Mouse (Mus musculus) kidney, postnatal 25 days (tissue): ENCODE data around the gene A330070K13Rik.

Experiments
- DNase-seq, 2 experiments: peaks; one replicate each; pipeline ENCODE4 v3.0.0; 2021; ENCODE audit warnings: mixed read lengths in 2 of 2

Gene A330070K13Rik

DNA sequence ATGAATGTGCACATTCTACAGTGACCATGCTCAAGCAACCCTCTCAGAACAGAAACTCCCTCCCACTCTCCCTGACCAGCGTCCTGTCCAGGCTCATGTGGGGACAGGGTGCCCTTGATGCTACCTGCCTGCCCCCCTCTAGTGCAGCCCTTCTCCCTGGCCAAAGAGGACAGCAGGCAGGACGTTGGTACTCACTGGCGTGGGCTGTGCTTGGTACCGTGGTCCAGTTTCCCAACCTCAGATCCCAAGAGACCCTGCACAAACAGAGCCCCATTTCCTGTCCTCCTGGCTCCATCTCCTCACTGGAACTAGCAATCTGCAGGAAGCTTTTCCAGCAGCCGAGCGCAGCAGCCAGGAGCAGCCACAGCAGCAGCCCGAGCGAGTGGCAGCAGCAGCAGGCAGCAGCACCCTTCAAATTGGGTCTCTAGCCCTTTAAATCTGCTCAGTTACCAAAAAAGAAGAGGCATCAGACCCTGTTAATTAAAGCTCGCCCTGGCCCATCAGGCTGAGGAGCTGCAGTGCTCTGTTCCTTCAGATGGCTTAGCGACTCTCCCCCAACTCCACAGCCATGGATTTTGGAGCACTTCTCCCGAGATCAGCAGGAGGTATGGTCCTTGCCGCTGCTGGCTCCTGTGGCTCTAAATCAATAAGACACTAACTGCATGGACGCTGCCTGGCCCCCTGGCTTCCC is at the start of gene A330070K13Rik:
Gene A330070K13Rik (minus strand): TSS at position 410 of the 691 bp plus-strand sequence.
- no peak for DNase-seq

DNA sequence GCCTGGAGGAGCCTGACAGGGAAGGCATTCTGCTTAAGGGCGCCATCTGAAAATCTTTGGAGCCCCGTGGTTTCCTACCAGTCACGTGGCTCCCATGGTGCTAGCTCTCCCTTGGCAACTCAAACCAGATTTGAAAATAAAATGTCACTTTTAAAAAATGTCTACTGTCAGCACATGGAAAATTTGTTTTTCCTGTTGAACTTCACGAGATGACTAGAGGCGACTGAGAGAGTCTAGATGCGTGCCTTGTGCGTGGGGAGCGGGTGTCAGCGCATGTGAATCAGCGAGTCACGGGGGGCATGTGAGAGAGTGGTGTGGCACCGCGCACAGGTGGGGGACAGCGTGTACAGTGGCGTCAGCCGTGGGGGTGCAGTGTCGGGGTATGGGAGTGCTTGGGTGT is 27.1 kb upstream of the A330070K13Rik start:
- DNase-seq = no peak

- no peak for DNase-seq
These were observed 25.3 kb upstream of the A330070K13Rik start for GRCm38 (mm10) chr5:130409706-130410105.

DNA sequence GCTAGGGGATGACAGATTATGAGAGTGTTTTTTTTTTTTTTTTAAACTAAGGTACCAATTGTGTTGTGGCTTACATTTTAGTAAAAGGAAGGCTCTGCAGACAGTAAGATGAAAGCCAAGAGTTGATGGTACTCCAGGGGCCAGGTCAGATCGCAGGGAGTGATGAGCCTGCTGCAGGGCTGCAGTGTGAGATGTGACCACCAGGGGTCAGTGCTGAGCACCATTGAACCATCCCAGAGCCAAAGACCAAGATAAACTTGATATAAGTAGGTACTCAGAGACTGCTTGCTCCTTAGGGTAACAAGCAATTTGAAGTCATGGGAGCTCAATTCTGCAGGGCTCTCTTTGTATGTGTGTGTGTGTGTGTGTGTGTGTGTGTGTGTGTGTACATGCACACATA is 20.8 kb upstream of the A330070K13Rik start:
- peak in 1 of 2 experiments; percentile 59 for DNase-seq

- DNase-seq = no peak
These were observed 15.9 kb upstream of the A330070K13Rik start for GRCm38 (mm10) chr5:130400136-130400917.

GRCm38 (mm10) chr5:130395142-130395541 is 10.7 kb upstream of the A330070K13Rik start:
- DNase-seq = no peak

DNA sequence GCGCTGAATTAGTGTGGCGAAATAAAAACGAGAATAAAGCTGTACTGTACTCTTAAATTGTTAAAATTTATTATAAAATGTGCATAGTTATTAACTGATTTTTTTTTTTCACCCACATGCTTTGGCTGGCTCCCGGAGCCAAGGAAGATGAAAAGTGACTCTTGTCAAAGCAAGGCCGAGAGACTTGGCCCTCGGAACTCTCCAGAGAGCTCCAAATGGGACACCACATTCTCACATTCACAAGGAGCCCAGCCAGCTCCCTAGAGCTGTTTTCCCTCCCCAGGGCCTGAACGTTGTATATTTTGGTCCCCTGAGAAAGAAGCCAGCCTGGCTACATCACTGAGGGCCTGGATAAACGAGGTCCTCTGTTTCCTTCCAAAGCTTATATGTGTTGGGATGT is 10.0 kb upstream of the A330070K13Rik start:
- peak; percentile 20 to 59 for DNase-seq

DNA sequence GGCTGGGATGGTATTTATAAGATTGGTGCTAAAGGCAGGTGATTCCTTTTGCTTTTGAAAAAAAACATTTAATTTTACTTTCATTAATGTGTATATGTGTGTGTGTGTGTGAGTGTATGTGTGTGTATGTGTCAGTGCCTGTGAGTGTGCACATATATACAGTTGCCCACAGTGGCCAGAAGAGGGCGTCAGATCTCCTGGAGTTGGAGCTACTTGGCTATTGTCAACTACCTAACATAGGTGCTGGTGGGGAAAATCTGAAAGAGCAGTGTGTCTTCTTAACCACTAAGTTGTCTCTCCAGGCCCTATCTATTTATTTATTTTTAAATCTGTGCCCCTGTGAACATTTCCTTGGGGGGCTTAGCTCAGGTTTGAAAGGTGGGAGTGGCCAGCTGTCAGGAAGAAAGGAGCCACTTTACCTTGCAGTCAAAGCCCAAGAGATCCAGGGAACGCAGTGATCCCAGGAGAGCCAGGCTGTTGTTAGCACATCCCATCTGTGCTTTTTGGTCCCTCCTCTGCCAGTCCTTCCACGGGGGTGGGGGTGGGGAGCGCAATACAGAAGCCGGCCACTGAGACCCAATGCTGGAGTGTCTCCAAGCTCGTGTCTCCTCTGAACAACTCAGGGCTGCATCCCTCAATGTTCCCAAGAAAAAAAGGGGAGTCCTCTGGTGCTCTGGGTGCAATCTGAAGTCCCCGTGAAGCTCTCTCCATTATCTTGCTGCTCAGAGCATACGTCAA is 9.4 kb upstream of the A330070K13Rik start:
- no peak for DNase-seq

DNA sequence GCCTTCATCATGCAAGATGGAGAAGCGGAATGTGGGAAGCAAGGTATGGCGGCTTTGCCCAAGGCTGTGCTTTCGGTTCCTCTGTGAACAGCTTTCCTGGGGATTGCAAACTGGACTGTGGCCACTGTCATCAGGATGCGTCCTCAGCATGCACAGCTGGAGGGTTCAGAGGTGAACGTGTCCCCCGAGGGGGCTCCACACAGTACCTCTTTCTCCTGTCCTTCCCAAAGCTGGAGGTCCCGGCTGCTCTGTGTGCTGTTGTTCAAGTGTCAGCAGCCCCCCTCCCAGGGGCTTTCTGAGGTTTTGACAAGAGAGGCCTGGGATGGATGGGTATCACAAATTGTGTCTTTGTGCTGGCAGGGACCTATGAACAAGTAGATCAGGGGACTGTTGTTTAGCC is 2.0 kb upstream of the A330070K13Rik start:
- DNase-seq = no peak

DNA sequence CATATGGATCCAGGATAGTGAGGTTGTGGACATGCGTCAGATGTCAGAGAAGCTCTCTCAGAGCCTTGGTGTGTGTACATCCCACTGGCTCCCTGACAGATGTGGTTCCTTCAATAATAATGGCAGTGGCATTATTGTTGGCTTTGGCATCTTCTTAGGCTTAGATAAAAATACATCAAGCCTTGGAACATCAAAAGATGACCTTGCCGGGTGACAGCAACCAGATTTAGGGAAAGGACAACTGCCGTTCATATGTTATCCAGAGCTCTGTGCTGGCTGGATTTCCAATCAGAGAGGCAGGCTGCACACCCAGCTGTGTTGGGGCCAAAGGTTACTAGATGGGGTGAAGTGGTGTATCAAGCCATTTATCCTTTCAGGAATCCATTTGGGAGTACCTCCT is 9.0 kb downstream of the A330070K13Rik start:
- DNase-seq = no peak

GRCm38 (mm10) chr5:130369237-130369636 is 15.2 kb downstream of the A330070K13Rik start, which contains the start of gene Caln1:
TSS of gene Caln1 (plus strand) at chr5:130369455.
- DNase-seq = peak; percentile 57 to 68

DNA sequence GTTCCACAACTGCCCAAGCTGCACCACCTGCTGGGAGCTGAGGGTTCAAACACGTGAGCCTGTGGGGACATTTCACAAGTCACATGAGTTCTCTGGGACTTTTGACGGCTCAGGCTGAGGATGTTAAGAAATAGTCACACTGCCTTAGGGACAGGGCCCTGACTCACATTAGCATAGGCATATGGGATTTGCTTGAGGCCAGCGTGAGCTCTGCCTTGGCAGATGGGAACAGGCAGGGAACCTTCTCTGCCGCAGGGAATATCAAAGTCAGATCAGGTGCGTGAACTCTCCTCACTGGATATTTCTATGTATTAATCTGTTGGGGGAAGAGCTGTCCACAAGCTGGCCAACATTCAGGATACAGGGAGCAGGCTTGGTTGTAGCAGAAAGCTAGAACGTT is 16.2 kb downstream of the A330070K13Rik start:
- DNase-seq = no peak

- peak in 1 of 2 experiments; percentile 6 for DNase-seq
These were observed 20.7 kb downstream of the A330070K13Rik start for GRCm38 (mm10) chr5:130363773-130364172.

DNA sequence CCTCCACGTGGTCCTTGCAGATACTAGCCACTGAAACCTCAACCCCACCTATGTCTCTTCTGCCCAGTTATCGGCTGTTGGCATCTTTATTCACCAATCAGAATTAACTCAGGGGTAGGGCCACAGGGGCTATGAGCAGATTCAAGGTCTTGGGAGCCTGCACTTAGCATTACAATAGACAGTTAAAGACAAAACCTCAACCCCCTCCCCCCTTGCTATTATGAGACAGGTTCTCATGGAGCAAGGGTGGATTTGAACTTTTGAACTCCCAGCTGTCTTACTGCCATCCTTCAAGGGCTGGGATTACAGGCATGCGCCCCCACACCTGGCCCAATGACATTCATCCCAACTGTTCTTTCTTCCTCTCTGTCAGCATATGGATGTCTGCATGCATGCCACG is 21.3 kb downstream of the A330070K13Rik start:
- DNase-seq = no peak

DNA sequence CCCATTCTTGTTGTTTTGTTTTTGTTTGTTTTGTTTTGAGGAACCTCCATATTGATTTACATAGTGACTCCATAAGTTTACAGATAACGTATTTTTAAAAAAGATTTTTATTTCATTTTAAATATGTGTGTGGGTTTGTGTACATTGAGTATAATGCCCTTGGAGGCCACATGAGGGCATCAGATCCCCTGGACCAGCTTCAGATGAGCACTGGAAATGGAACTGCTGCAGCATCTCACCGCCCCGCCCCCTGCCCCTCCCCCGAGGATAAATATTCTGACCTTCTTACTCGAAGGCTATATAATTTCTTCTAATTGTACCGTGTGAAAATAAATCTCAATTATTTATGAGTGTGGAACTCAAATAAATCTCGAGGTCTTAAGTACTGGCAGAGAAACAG is 29.2 kb downstream of the A330070K13Rik start:
- DNase-seq = no peak

DNA sequence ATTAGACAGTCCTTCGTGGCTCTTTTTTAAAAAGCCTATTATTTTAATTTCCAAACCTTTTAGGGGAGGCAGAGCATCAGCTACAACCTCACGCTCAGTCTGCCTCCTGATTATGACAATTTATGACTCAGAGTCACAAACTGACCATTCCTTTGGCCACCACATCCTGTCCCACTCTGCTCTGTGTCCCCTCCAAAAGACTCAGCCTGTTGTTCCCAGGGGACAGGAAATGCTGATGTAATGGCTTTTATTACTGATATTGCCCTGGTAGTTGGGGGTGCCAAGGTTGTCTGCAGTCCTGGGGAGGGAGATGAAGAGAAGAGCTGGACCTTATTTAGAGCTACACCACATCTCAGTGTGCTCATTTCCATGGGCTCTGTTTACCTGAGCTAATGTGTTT is 38.6 kb downstream of the A330070K13Rik start:
- DNase-seq = peak; percentile 16 to 45

DNA sequence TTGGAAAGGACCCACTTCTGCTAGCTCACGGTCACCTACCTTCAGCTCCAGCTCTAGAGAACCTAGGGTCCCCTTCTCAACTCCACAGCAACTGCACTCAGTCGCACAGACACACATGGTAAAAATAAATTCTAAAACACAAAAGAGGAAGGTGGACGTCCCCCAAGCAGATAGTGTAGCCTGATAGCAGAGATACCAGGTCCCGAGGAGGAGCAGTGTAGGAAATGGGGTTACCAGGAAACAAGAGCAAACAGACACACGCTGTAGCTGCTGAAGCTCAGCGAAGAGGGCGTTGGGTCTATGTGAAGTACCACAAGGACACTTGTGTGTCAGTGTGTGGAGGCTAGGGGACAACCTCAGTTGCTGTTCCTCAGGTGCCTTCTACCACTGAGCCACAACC is 39.4 kb downstream of the A330070K13Rik start:
- no peak for DNase-seq

DNA sequence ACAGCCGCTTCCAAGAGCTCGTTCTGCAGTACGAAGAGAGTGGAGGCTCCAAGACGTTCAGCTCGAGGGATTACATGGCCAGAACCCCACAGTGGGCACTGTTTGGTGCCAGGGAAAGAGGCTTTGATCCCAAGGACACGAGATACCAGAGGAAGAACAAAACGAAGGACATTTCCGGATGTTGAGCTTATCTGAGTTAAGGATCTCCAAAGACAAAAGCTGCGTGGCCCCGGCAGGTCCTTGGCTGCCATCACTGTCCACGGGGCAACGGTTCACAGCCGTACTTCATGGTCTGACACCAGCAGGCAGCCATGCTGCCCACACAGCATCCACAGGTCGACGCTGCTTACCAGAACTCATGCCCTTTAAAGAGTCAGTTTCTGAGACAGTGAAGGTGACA is 43.8 kb downstream of the A330070K13Rik start:
- no peak for DNase-seq

GRCm38 (mm10) chr5:130335462-130335861 is 49.0 kb downstream of the A330070K13Rik start:
- no peak for DNase-seq

DNA sequence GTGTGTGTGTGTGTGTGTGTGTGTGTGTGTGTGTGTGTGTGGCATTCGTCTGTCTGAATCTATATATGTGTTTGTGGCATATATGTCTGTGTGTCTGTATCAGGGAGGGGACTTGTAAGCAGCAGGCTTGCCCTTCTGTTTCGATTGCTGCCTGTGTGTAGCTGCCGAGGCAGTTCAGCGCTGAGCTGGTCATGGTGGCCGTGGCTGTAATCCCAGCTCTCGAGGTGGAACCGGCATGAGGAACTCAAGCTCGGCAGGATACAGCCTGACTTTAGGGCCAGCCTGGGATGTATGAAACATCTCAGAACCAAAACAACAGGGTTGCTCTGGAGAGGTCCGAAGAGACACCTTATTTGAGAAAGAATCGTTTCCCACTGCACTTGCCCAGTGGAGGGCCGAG is 50.5 kb downstream of the A330070K13Rik start:
- no peak for DNase-seq

DNA sequence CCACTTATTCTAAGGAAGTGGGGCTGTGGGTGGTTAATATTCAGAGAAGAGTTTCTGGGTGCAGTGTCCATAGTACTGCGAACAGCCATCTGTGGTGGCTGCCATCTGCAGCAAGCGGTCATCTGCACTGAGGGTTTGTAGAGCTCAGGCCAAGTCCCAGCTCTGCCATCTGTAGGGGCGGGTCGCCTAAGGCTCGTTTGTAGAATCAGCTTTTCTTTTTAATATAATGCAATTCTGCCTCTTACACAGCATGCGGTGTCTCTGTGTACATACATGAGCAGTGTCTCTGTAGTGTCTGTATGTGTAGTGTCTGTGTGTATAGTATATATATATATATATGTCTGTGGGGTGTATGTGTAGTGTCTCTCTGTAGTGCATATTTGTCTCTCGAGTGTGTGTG is 50.9 kb downstream of the A330070K13Rik start:
- DNase-seq = no peak

GRCm38 (mm10) chr5:130331206-130331605 is 53.2 kb downstream of the A330070K13Rik start:
- DNase-seq = no peak

- DNase-seq = no peak
These were observed 53.6 kb downstream of the A330070K13Rik start for GRCm38 (mm10) chr5:130330801-130331200.
